Mouse (Mus musculus) urinary bladder, postnatal 0 days (tissue): ENCODE measurements around the gene Bod1l. TPM values are rescaled to one million over a fixed set of nuclear protein-coding genes. Genes with fewer than 3 reads are reported as not detected.

Experiments
- microRNA-seq: library from miRNA; unstranded; fragments of <30 nt; microRNA quantifications from one replicate; pipeline ENCODE4, GENCODE M21; 2016
- polyA plus RNA-seq: library from polyadenylated mRNA; unstranded; fragments of >200 nt; fragmentation: Nextera tagmentation; extraction: Ambion mirVana; gene quantifications from 2 replicates; pipeline ENCODE4 v1.2.1, GENCODE M21; 2015

The Bod1l gene
- 12.5 and 12.8 TPM in 2 replicates for polyA plus RNA-seq

DNA sequence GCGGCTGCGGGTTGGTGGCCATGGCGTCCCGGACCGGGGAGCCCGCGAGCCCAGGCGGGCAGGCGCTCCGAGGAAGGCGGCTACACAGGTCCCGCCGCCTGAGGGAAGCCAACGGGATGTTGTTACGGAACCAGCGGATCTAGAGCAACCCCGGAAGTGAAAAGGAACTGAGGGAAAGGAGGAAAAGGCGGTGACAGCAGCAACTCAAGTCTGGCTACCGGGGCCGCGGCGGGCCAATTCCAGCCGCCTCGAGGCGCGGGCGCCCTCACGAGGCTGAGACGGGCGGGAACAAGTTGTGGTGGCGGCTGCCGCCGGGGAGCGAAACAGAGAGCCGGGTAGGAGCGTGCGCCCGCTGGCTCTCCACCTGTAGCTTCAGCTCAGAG is at the start of gene Bod1l:
TSS of gene Bod1l (minus strand) at position 169 of the 383 bp plus-strand sequence.

DNA sequence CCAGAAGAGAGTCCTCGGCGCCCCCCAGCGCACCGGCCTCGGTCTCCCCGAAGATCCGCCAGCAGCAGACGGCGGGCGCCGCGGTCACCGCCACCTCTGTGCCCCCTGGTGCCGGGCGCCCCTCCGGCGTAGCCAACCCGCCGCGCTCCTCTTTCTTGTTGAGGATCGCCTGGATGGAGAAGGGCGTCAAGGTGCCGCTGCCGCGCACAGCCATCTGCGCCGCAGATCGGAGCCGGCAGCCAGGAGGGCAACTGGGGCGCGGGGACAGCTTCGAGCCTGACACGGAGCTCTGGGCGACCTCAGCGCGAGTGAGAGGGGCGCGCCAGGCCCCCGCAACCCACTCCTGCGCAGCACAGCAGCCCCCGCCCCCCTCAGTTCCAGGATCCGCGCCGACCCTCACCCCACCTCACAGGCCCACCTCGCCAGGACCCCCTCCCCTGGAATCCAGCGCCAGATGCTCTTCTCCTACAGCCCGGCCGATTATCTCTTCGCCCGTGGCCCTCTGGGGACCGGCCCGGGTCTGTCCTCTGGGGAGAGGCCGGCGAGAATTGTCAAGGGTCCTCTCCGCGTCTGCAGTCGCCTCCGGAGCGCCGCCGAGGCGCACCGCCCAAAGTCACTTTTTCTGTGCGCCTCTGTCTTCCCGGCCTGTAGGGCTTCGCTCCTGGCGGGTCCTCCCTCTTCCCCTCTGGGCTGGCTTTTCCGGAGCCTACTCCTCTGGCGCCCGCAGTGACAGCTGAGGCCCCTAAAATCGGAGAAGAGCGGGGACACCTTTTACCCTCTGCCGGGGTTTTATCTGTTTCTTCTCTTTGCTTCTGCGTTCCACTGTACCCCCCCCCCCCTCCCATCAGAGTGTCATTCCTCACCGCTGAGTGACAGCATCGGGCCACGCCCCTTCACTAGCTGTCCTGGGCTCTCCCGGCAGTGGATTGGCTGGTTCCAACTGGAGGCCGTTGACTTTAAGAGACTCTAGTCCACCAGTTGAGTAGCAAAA is 80.1 kb downstream of the Bod1l start, which contains the start of gene Nkx3-2:
TSS of gene Nkx3-2 (minus strand) at position 771 of the 991 bp plus-strand sequence.

Small RNA genes lying within 50 kb of the gene (microRNA-seq; reads per million reads assigned to microRNA genes)
- gene Mir6414, result not detected

Other genes with a start within 250 kb of the Bod1l start
- 44.1 and 44.2 TPM in 2 replicates for gene Rab28, start 136.2 kb downstream of the Bod1l start, polyA plus RNA-seq
- gene Nkx3-2, start 79.8 kb downstream of the Bod1l start, polyA plus RNA-seq, result not detected in 2 replicates
- not detected in 2 replicates for gene Gm16223, start 223.6 kb upstream of the Bod1l start, polyA plus RNA-seq